Mouse (Mus musculus): ENCODE measurements around the gene Nadsyn1. TPM values are rescaled to one million over a fixed set of nuclear protein-coding genes. Genes with fewer than 3 reads are reported as not detected.

Nadsyn1 gene
- total and polyA plus RNA-seq, 3 experiments: 7.4 to 10.0 TPM; not detected in 1

DNA sequence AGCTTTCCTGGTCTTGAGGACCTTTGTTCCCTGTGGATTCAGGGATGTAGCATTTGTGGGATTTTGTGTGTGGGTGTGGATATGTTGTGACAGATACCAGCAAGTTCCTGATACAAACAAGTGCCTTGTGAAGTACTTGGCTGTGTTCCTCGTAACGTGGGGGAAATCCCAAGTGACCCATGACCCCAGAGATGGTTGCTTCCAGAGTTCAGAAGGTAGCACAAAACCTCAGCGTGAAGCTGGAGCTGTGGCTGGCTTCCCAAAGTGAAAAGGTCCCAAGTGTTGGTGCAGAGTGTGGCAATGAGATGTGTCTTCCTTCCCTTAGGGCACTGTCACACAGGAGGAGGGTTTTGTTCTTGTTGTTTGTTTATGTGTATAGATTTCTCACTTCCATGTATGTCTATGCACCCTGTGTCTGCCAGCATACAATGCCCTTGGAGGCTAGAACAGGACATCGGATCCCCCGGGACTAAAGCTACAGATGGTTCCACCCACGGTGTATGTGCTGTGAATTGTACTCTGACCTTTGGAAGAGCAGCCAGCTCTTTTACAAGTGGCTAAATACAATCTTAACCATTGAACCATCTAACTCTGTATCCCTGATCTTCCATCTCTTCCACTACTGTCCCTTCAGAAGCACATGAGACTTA is 30.2 kb downstream of the Nadsyn1 start:
- TF ChIP-seq GABPA (IDR thresholded peaks at IDR 0.05; ENCODE audit: low read depth, low read length): no peak
- TF ChIP-seq POLR2AphosphoS5 (IDR thresholded peaks at IDR 0.05; ENCODE audit: borderline replicate concordance, low read depth, low read length): no peak
- no peak for TF ChIP-seq ZC3H11A (IDR thresholded peaks at IDR 0.05; ENCODE audit: low read depth, low read length)
- no peak for TF ChIP-seq MAFK (IDR thresholded peaks at IDR 0.05; ENCODE audit: borderline replicate concordance, low read depth, low read length)
- no peak for TF ChIP-seq CHD2 (IDR thresholded peaks at IDR 0.05; ENCODE audit: low read length)
- TF ChIP-seq MAX (IDR thresholded peaks at IDR 0.05; ENCODE audit: low read length): no peak
- no peaks in the 10 kb centered on the region for H3K79me2 ChIP-seq (ENCODE audit: control insufficient read depth, insufficient read depth, low read length, poor library complexity)
- no peak for DNase-seq (ENCODE audit: low read depth, low spot score)
- no peak overlapping the region for H3K9ac ChIP-seq (ENCODE audit: control insufficient read depth, low read depth, low read length, poor library complexity, severe bottlenecking)
- no peaks in the 10 kb centered on the region for H3K27me3 ChIP-seq (ENCODE audit: control insufficient read depth in 1 of 2, insufficient read depth in 2 of 2, low read length in 2 of 2)
- H3K4me3 ChIP-seq (ENCODE audit: control insufficient read depth in 1 of 2, insufficient read depth in 1 of 2, low read depth in 2 of 2, low read length in 2 of 2): no peak overlapping the region
- H3K36me3 ChIP-seq (ENCODE audit: control insufficient read depth in 1 of 2, insufficient read depth in 2 of 2, low read length in 2 of 2): no peaks in the 10 kb centered on the region; a peak in 2 of 4 replicates
- H3K27ac ChIP-seq (ENCODE audit: control insufficient read depth, low read depth, low read length): no peak overlapping the region
- H3K9me3 ChIP-seq (replicated peaks; ENCODE audit: insufficient read depth, low read length): no peaks in the 10 kb centered on the region
- no peaks in the 10 kb centered on the region for H3K4me1 ChIP-seq (ENCODE audit: control insufficient read depth in 1 of 2, insufficient read depth in 2 of 2, low read length in 2 of 2)

GRCm38 (mm10) chr7:143783996-143784829 is 38.4 kb downstream of the Nadsyn1 start, which contains the start of gene Mrgpre:
TSS of gene Mrgpre (minus strand) at chr7:143784500.
- peak; percentile 39 for DNase-seq (ENCODE audit: low read depth, low spot score)
- Histone ChIP-seq H3K4me3 (ENCODE audit: control insufficient read depth in 1 of 2, insufficient read depth in 1 of 2, low read depth in 2 of 2, low read length in 2 of 2) (peak within 1 kb of the TSS; percentile 53 to 78), H3K4me1 (ENCODE audit: control insufficient read depth in 1 of 2, insufficient read depth in 2 of 2, low read length in 2 of 2) (peaks cover 2 to 16% of the 10 kb centered on the region in 2 experiments), H3K79me2 (ENCODE audit: control insufficient read depth, insufficient read depth, low read length, poor library complexity) (no peaks in the 10 kb centered on the region), H3K9me3 (replicated peaks; ENCODE audit: insufficient read depth, low read length) (no peaks in the 10 kb centered on the region), H3K36me3 (ENCODE audit: control insufficient read depth in 1 of 2, insufficient read depth in 2 of 2, low read length in 2 of 2) (no peaks in the 10 kb centered on the region; a peak in 2 of 4 replicates), H3K9ac (ENCODE audit: control insufficient read depth, low read depth, low read length, poor library complexity, severe bottlenecking) (peak within 1 kb of the TSS; percentile 65), H3K27me3 (ENCODE audit: control insufficient read depth in 1 of 2, insufficient read depth in 2 of 2, low read length in 2 of 2) (no peaks in the 10 kb centered on the region), H3K27ac (ENCODE audit: control insufficient read depth, low read depth, low read length) (no peak within 1 kb of the TSS; the same call in 1 of the 2 replicates)
- TF ChIP-seq HCFC1 (IDR thresholded peaks at IDR 0.05; ENCODE audit: low read depth, low read length) (0 out of 2 replicates have a peak, but pooled peaks have one; percentile 27), POLR2AphosphoS2 (IDR thresholded peaks at IDR 0.05; ENCODE audit: low read length) (no peak), ZNF384 (IDR thresholded peaks at IDR 0.05; ENCODE audit: low read depth, low read length) (no peak), CHD2 (IDR thresholded peaks at IDR 0.05; ENCODE audit: low read length) (no peak), MAX (IDR thresholded peaks at IDR 0.05; ENCODE audit: low read length) (0 out of 2 replicates have a peak, but pooled peaks have one; percentile 30), ZMIZ1 (IDR thresholded peaks at IDR 0.05; ENCODE audit: low read depth, low read length) (no peak), SIN3A (IDR thresholded peaks at IDR 0.05; ENCODE audit: low read length) (peak; percentile 31; the same call in 1 of the 2 replicates), NELFE (IDR thresholded peaks at IDR 0.05; ENCODE audit: low read depth, low read length) (peak; percentile 16; the same call in 1 of the 2 replicates), ELF1 (IDR thresholded peaks at IDR 0.05; ENCODE audit: low read depth, low read length) (0 out of 2 replicates have a peak, but pooled peaks have one; percentile 24), ZKSCAN1 (IDR thresholded peaks at IDR 0.05; ENCODE audit: low read depth, low read length) (no peak), TCF12 (IDR thresholded peaks at IDR 0.05; ENCODE audit: low read depth, low read length) (0 out of 2 replicates have a peak, but pooled peaks have one; percentile 8), USF1 (IDR thresholded peaks at IDR 0.05; ENCODE audit: low read depth, low read length) (peak; percentile 70)

All from MEL (cell line).